Mouse (Mus musculus): ENCODE data around the gene Vps52. TPM values are rescaled to one million over a fixed set of nuclear protein-coding genes. Genes with fewer than 3 reads are reported as not detected.
"Not testable (repeated sequence)": the region's sequence is repeated elsewhere in the genome, so short reads cannot be mapped to it uniquely, and the experiment has no call there.

Gene Vps52
- polyA plus RNA-seq, 3 experiments from 2014 or later: 27.6 to 30.0 (median 27.8) TPM

DNA sequence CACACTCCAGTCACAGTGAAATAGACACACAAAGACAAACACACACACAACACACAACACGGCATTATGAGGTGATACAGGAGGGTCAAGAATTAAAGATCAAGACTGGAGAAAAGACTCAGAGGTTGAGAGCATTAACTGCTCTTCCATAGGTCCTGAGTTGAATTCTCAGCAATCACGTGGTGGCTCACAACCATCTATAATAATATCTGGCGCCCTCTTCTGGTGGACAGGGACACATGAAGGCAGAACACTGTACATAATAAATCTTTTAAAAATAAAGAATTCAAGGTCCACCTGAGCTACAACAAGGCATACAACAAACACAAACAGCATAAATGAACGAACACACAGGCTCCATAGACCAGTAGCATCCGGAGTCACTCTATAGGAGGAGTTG, 13.3 kb downstream of the Vps52 start:
- peak; percentile 57 for ATAC-seq

DNA sequence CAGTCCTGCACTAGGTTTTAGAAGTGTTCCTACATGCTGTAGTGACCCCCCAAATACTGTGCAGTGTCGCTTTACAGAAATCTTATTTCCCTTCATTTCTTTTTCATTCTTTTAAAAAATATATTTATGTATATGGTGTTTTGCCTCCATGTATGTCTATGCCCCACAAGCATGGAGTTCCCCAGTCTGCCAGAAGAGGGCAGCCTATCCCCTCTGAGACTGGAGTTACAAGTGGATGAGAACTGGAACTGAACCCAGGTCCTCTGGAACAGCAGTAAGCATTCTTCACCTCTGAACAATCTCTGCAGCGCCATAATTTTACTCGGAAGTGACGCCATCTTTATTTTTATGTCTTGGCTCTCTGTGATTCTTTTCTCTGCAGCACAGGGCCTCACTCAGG, 13.8 kb downstream of the Vps52 start:
- no peak for ATAC-seq

DNA sequence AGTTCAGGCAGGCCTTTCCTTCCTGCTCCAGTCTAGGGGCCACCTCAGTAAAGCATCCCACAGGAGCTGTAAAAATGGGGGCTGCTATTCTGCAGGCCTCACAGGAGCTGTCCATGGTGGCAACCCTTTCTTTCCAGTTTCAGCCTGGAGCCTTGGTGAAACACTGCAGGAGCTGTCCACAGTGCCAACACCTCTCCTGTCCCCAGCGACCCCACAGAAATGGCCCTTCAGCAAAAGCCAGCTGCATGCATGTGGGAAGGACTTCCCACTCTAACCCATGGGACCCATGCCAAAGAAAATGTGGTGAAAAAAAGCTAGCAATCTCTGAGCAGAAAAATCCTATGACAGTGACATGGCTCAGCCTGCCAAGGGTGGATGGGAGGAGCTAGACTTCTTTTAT, 17.1 kb downstream of the Vps52 start:
- ATAC-seq: no peak

DNA sequence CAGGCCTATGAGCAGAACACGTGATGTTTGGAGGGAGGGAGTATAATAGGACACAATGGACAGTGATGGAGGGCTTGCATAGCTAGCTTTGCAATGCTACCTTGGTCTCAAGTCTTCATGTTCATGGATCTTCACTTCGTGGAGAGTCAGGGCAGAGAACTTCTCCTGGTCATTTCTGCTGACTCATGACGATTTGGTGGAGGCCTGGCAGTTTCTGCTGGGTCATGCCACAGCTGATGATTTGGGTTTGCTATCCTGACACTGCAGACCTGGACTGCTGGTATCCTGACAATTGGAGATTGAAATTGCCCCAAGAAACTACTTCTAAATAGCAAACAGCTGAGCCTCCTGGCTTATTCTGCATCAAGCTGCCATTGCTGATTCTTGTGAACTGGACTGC, 18.0 kb downstream of the Vps52 start:
- no peak for ATAC-seq

DNA sequence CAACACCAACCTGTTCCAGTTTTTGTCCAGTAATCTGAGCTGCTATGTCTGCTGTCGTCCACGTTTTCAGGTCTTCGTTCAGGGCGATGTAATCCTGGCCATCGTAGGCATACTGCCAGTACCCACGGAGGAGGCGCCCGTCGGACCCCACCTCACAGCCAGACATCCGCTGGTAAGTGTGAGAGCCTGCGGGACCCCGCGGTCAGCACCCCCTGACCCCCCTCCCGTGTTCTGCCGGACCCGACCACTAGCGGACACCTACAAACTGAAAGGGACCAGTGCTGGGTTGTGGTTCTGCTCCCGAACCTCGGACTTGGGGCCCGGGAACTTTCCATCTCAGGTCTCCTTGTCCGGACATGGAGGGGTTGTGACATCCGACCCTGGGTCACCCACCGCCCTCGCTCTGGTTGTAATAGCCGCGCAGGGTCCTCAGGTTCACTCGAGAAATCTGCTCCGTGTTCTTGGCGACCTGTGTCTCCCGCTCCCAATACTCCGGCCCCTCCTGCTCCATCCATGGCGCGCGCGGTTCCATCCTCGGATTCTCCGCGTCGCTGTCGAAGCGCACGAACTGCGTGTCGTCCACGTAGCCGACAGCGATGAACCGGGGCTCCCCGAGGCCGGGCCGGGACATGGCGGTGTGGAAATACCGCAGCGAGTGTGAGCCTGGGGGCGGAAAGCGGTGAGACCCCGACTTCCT, 22.4 kb downstream of the Vps52 start:
- no peak for ATAC-seq

DNA sequence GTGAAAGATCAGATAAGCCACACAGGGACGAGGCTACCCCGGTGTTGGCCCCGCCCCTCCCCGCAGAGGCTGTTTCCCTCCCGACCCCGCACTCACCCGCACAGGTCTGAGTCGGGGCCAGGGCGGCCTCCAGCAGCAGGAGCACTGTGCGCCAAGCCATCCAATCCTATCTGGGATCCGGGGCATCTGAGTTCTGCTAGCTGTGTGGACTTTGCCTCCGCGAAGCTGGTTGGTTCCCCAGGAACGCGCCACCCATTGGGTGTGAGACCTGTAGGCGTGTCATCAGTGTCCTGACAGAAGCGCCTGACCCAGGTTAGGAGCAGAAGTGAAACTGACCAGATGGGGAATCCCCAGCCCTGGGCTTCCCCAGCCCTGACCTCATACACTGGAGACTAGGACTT, 23.0 kb downstream of the Vps52 start:
- peak; percentile 72 for ATAC-seq

DNA sequence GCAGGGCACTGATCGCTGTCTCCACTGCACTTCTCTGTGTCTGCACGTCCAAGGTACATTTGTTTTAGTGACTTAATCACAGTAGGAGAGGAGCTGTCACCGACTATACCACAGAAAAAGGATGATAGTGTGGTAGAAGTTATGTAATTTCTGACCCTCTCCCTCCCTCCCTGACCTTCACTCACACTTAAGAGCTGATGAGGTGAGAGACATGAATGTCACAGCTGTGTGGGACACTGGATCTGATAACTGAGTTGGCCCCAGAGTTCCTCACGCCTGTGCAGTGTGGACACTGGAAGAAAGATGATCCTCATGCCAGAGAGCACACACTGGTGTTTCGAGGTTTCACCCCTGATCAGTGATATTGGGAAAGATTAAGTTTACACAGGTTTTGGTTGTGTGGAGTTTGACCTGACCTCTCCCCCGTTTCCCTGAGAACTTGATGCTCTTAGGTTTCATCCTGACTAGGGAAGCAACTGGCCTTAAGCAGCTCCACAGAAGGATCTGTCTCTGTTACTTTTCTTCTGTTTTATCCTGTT, 24.0 kb downstream of the Vps52 start:
- ATAC-seq: no peak

DNA sequence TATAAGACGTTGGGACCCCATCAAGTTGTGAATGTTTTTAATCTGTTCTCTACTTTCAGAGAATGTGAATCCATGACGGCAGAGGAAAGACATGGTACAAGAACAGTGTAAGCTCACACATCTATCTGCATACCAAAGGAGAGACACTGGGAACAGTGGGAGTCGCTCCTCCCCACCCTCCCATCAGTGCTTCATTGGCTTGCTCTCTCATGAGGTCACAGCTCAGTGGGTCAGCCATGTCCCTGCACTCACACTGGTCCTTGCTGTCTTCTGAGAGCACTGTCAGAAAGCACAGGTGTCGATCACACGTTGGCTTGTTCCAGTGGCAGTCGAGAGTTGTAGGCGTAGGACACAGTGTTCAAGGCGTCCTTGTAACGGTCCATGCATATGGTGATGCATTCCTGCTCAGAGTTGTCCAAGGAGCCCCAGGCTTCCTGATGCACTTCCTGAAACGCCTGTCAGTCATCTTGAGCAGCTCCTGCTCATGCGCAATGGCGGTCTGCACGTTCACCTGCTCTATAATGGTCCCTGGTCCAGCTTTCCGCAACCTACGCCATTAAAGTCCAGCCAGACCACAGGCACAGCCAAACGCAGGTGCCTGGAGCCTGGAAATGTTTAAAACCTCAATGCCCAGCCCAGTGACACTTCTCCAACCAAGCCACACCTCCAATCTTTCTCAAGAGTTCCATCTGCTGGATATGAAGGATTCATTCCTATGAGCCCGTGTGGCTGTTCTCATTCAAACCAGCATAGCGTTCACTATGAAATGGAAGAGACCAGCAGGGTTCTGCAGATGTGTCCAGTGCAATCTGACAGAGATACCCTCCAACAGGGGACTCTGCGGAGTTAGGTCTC, 24.8 kb downstream of the Vps52 start:
- no peak for ATAC-seq

DNA sequence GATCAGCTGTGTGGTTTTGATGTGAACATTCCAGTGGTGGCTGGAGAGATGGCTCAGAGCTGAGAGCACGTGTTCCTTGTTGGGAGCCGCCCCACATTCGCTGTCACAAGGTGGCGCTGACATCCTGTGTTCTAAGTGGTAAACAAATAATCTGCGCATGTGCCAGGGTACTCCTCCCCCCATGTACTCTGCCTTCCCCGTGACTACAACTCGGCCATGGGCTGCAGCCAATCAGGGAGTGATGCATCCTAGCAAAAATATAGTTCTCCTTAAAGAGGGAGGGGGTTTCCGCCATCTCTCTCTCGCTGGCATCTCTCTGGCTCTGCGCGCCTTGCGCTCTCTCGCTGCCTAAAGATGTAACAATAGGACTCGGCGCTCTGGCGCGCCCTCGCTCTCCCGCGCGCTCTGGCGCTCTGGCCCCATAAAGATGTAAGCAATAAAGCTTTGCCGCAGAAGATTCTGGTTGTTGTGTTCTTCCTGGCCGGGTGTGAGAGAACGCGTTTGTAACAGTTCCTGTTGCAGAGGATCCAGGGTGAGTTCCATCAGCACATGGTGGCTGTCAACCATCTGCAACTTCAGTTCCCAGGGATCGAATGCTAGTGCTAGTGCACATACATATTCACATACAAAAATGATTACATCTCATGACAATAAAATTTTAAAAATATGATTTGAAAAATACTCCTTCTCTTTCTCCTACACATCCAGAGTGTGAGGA, 25.7 kb downstream of the Vps52 start:
- ATAC-seq: peak; percentile 75

DNA sequence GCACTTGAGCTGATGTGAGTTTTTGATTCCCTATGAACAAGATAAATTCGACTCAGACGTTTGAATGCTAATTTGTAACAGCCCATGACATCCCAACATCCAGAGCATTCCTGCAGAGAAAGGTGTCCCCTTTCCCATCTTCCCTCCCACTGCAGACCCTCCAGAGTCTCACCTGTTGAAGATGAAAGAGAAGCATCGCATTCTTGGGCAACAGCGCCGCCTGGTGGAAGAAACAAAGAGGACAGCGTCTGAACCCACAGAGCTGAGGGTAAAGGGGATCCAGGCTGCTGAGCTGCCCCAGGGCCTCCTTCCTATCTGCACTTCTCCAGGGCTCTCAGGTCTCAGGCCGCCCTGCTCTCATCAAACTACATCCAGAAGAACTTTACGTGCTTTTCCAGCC, 26.5 kb downstream of the Vps52 start:
- not testable (repeated sequence) for ATAC-seq

DNA sequence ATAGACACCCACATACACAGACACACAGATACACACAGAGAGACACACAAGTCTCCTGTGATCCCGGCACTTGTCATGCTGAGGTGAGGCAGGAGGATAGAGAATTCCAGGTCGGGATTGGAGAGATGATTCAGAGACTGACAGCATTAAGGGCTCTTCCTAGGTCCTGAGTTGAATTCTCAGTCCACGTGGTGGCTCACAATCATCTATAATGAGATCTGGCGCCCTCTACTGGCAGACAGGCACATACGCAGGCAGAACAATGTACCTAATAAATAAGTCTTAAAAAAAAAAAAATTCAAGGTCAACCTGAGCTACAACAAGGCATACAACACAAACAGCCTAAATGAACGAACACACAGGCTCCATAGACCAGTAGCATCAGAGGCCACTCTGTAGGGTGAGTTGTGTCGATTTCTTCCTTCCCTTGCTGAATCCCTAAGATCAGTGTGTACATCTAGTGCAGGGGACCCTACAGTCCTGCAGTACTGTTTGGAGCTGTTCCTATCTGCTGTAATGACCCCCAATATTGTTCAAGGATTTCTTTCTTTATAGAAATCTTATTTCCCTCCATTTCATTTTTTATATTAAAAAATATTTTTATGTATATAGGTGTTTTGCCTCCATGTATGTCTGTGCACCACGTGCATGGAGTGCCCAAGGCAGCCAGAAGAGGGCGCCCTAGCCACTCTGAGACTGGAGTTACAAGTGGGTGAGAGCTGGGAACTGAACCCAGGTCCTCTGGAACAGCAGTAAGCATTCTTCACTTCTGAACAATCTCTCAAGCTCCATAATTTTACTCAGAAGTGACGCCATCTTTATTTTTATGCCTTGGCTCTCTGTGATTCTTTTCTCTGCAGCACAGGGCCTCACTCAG, 36.4 kb downstream of the Vps52 start:
- ATAC-seq: peak; percentile 55

DNA sequence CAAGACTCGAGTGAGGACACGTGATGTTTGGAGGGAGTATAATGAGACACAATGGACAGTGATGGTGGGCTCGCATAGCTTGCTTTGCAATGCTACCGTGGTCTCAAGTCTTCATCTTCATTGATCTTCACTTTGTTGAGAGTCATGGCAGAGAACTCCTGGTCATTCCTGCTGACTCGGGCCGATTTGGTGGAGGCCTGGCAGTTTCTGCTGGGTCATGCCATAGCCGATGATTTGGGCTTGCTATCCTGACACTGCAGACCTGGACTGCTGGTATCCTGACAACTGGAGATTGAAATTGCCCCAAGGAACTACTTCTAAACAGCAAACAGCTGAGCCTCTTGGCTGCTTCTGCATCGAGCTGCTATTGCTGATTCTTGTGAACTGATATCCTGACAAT, 39.3 kb downstream of the Vps52 start:
- ATAC-seq: no peak

DNA sequence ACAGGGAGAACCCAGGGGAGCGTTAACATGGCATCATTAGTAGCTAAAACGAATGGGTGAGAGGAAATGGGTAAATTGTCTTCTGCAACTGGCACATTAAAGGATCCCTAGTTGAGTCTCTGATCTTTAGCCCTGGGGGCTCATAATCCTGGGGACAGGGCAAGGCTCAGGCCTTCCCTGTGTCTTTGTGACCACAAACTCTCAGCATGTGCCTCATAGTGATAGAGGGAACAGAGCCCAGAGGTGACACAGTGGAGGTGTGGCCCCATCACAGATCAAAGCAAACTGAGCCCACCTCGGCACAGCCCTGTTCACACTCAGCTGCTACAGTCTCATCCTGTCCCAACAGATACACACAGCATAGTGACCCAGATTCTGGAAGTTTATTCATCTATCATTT, 40.0 kb downstream of the Vps52 start:
- ATAC-seq: no peak

DNA sequence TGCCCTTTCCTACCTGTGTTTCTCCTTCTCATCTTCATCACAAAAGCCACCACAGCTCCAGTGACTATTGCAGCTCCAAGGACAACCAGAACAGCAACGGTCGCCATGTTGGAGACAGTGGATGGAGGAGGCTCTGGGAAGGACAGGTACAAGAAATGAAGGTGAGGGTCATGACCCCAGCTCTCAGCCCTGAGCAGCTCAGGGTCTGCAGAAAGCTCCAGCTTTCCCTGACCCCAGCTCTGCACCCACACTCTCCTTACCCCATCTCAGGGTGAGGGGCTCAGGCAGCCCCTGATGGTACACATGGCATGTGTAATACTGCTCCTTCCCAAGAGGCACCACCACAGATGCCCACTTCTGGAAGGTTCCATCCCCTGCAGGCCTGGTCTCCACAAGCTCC, 41.4 kb downstream of the Vps52 start:
- ATAC-seq: not testable (repeated sequence)

DNA sequence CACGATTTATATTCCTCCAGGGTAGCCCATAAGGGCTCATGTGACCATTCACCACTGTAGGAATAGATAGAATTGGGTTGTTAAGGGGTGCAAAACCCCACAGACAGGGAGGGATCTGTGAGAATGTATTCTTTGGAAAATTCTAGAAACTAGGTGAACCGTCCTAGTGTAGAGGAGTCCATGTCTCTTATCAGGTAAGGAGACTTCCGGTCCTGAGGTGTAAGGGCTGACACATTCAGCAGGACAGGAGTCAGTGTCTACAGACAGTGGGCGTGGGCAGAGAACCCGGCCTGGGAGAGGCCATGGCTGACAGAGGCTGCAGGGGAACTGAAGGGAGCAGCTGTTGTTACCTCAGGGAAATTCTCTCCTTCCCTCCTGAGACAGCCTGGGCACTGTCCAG, 43.1 kb downstream of the Vps52 start:
- not testable (repeated sequence) for ATAC-seq

DNA sequence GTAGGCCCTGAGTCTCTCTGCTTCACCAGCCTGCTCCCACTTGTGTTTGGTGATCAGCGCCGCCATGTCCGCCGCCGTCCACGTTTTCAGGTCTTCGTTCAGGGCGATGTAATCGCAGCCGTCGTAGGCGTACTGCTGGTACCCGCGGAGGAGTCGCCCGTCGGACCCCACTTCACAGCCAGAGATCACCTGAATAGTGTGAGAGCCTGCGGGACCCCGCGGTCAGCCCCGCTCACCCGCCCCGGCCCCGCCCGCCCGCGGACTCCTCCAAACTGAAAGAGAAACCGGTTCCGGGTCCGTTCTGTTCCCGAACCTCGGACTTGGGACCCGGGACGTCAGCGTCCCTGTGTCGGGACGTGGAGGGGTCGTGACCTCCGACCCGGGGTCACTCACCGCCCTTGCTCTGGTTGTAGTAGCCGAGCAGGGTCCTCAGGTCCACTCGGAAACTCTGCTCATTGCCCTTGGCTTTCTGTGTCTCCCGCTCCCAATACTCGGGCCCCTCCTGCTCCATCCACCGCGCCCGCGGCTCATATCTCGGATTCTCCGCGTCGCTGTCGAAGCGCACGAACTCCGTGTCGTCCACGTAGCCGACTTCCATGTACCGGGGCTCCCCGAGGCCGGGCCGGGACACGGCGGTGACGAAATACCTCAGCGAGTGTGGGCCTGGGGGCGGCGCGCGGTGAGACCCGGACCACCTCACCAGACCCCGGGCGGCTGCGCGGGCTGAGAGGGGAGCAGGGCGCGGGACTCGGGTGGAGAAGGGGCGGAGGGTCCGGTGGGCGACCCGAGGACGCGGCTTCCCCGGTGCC, 43.9 kb downstream of the Vps52 start:
- no peak for ATAC-seq

DNA sequence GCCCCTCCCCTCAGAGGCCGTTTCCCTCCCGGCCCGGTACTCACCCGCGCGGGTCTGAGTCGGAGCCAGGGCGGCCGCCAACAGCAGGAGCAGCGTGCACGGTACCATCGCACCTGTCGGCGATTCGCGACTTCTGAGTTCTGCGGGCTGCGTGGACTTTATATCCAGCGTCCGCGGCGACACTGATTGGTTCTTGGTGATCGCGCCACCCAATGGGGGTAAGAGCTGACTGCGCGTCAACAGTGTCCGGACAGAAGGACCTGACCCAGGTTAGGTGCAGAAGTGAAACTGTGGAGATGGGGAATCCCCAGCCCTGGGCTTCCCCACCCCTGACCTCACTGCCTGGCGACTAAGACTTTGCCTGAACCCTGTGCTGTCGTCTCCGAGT, 44.5 kb downstream of the Vps52 start, which contains the start of gene H2-K1:
Gene H2-K1, minus strand, starts transcription at position 198 of the 388 bp plus-strand sequence.
- ATAC-seq: peak; percentile 92

DNA sequence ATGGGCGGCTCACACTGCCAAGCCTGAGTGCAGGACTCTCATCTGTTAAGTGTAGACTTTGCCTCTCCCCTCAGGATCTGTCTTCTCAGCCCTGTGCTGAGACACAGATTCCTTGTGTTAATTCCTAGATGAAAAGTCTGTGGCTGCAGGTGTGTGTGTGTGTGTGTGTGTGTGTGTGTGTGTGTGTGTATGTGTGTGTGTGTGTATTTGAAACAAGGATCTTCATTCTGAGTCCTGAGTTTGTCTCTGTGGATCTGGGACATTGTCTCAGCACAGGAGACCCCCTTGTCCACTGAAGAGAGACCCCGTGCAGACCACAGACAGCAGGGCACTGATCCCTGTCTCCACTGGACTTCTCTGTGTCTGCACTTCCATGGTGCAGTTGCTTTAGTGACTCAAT, 45.2 kb downstream of the Vps52 start:
- not testable (repeated sequence) for ATAC-seq

DNA sequence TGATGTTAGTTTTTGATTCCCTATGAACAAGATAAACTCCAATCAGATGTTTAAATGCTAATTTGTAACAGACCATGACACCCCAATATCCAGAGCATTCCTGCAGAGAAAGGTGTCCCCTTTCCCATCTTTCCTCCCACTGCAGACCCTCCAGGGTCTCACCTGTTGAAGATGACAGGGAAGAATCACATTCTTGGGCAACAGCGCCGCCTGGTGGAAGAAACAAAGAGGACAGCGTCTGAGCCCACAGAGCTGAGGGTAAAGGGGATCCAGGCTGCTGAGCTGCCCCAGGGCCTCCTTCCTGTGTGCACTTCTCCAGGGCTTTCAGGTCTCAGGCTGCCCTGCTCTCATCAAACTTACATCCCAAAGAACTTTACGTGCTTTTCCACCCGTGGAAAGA, 47.8 kb downstream of the Vps52 start:
- no peak for ATAC-seq

DNA sequence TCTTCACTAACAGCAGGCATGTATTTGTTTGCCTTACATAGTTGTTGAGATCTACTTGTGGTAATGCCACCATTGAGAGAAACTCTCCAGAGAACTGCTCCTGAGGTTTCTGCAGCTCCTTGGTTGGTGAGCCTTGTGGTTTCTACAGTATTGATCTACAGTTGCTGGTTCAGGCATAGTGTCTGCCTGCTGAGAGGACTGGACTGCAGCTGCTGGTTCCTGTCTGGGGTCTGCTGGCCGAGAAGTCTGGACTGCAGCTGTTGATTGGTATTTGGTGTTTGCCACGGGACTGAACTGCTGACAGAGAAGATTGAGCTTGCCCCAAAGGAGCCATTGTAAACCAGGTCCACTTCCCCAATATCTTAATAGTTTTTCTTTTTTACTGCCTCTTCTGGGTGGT, 51.0 kb downstream of the Vps52 start:
- ATAC-seq: no peak

DNA sequence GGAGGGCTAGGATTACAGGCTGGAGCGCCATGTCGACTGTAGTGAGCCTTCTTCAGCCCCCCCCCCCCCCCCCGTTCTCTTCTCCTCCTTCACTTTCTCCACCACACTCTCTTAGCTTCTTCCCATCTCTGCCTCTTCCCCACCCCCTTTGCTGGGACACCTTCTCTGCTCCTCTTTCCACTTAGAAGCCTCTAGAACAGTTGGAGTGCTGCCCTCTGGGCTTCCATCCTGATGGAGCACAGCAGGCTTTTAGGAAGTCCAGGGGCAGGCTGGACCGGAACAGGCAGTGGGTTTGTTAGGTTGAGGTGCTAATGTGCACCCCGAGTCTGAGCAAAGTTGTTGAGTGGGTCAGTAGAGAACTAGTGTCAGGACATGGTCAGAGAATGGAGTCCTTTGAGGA, 54.5 kb downstream of the Vps52 start:
- ATAC-seq: no peak
